Mouse (Mus musculus) midbrain, embryonic 13.5 days (tissue): ENCODE measurements around the gene Jpt1. TPM values are rescaled to one million over a fixed set of nuclear protein-coding genes. Genes with fewer than 3 reads are reported as not detected.
A peak's percentile ranks its signal among the peaks of the same experiment; 100 is the strongest.
"Not testable (repeated sequence)": the region's sequence is repeated elsewhere in the genome, so short reads cannot be mapped to it uniquely, and the experiment has no call there.

ENCODE experiments used
- ATAC-seq: fragments of 200-750 bp; cut with Nextera tagmentation; 2 replicates; pipeline ENCODE4 v1.8.0; 2017; ENCODE audit warnings: mild to moderate bottlenecking, moderate TSS enrichment, moderate library complexity
- H3K27ac ChIP-seq: fragments of 300-500 bp; sonication (generic); 2 replicates; pipeline ENCODE4 v1.5.1; 2015; ENCODE audit warnings: inconsistent platforms, mild to moderate bottlenecking, moderate library complexity
- H3K27me3 ChIP-seq: fragments of 300-500 bp; sonication (generic); 2 replicates; pipeline ENCODE4 v1.6.1; 2015; ENCODE audit warnings: mild to moderate bottlenecking, inconsistent platforms
- H3K36me3 ChIP-seq: fragments of 300-500 bp; sonication (generic); 2 replicates; pipeline ENCODE4 v1.6.1; 2015; ENCODE audit warnings: mild to moderate bottlenecking, inconsistent platforms
- H3K4me1 ChIP-seq: fragments of 300-500 bp; sonication (generic); replicated peaks from 2 replicates; pipeline ENCODE4 v1.6.1; 2015; ENCODE audit warnings: inconsistent platforms
- H3K4me2 ChIP-seq: fragments of 300-500 bp; sonication (generic); replicated peaks from 2 replicates; pipeline ENCODE4 v1.6.1; 2015; ENCODE audit warnings: moderate library complexity, mild to moderate bottlenecking, inconsistent platforms
- H3K4me3 ChIP-seq: fragments of 300-500 bp; sonication (generic); replicated peaks from 2 replicates; pipeline ENCODE4 v1.5.1; 2015; ENCODE audit warnings: mild to moderate bottlenecking, inconsistent platforms
- H3K9ac ChIP-seq: fragments of 300-500 bp; sonication (generic); replicated peaks from 2 replicates; pipeline ENCODE4 v1.6.1; 2015; ENCODE audit warnings: mild to moderate bottlenecking, inconsistent platforms
- H3K9me3 ChIP-seq: fragments of 300-500 bp; sonication (generic); 2 replicates; pipeline ENCODE4 v1.6.1; 2016; ENCODE audit warnings: mild to moderate bottlenecking, inconsistent platforms
- WGBS: fragments of 180-500 bp; shearing (Covaris S2); methylation state at CpG from one replicate; pipeline ENCODE4 v1.1.7; 2015; 5-methylcytosine and 5-hydroxymethylcytosine counted together
- polyA plus RNA-seq: library from polyadenylated mRNA; unstranded; fragments of >200 nt; fragmentation: Nextera tagmentation; extraction: Ambion mirVana; gene quantifications from 2 replicates; pipeline ENCODE4 v1.2.1, GENCODE M21; 2015

Jpt1 gene
- polyA plus RNA-seq: 1,462 and 1,532 TPM in 2 replicates

- Histone ChIP-seq H3K4me3 (peak within 1 kb of the TSS; percentile 100), H3K9me3 (no peaks in the 10 kb centered on the region), H3K4me2 (peak within 1 kb of the TSS; percentile 76), H3K4me1 (peaks cover 35% of the 10 kb centered on the region), H3K9ac (peak within 1 kb of the TSS; percentile 100), H3K36me3 (no peaks in the 10 kb centered on the region), H3K27me3 (no peaks in the 10 kb centered on the region), H3K27ac (peak within 1 kb of the TSS; percentile 92)
- ATAC-seq: peak; percentile 96
- WGBS: 0% methylated on average over 24 of the region's 24 CpGs
Measured at GRCm38 (mm10) chr11:115514238-115514663, at the start of gene Jpt1. Jpt1 (minus strand) TSS chr11:115514387.

DNA sequence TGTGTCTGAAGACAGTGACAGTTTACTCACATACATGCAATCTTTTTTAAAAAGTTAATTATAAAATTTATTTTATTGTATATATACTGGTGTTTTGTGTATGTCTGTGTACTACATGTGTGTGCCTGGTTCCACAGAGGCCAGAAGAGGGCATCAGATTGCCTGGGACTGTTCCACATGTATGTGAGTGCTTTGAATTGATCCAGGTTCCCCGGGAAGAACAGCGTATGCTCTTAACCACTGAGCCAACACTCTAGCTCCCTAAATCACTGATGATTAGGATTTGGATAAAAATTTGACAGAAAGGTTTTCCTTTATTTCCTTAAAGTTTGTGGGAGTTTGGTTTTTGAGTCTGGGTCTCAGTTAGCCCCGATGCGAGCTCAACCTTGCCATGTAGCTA lies 49.2 kb upstream of the Jpt1 start:
- H3K4me3 ChIP-seq: peak overlapping the region; percentile 64
- WGBS: 41% methylated on average over 4 of the region's 4 CpGs
- H3K9ac ChIP-seq: peak overlapping the region; percentile 73; the same call in 1 of the 2 replicates
- H3K27ac ChIP-seq: peak overlapping the region; percentile 79
- H3K4me1 ChIP-seq: peaks cover 19% of the 10 kb centered on the region
- peaks cover 20% of the 10 kb centered on the region for H3K36me3 ChIP-seq
- no peaks in the 10 kb centered on the region for H3K27me3 ChIP-seq
- H3K9me3 ChIP-seq: no peaks in the 10 kb centered on the region
- ATAC-seq: no peak
- H3K4me2 ChIP-seq: peak overlapping the region; percentile 79

GRCm38 (mm10) chr11:115555717-115556116 lies 41.5 kb upstream of the Jpt1 start:
- no peak overlapping the region for H3K9ac ChIP-seq
- no peak for ATAC-seq
- H3K4me2 ChIP-seq: no peak overlapping the region
- 81% methylated on average over 17 of the region's 17 CpGs for WGBS
- H3K27ac ChIP-seq: no peak overlapping the region
- no peaks in the 10 kb centered on the region for H3K9me3 ChIP-seq
- no peaks in the 10 kb centered on the region for H3K4me1 ChIP-seq
- H3K4me3 ChIP-seq: no peak overlapping the region
- no peaks in the 10 kb centered on the region for H3K36me3 ChIP-seq
- no peaks in the 10 kb centered on the region for H3K27me3 ChIP-seq

- Histone ChIP-seq H3K4me3 (no peak overlapping the region), H3K36me3 (no peaks in the 10 kb centered on the region), H3K27ac (no peak overlapping the region), H3K27me3 (no peaks in the 10 kb centered on the region), H3K4me1 (no peaks in the 10 kb centered on the region), H3K4me2 (no peak overlapping the region), H3K9ac (no peak overlapping the region), H3K9me3 (no peaks in the 10 kb centered on the region)
- no peak for ATAC-seq
- WGBS: 53% methylated on average over 4 of the region's 4 CpGs
Measured at GRCm38 (mm10) chr11:115552783-115553182, 38.6 kb upstream of the Jpt1 start.

DNA sequence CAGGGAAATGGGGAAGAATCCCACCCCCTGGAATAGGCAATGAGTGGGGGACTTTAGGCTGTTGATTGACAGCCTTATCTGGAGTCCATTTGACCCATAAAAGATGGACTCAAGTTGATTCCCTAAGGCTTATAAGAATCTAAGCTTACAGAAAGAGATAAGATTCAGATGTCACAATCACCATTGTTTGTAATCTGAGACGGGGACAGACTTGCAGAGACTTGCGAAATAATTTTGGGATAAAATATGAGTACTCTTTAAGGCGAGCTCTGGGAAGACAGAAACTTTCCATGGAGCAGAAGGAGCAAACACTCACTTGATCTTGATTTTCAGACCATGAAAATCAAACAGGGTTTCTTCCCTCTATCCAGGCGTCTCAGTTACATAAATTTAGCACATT lies 29.4 kb upstream of the Jpt1 start:
- H3K27me3 ChIP-seq: peaks cover 3% of the 10 kb centered on the region; the same call in 1 of the 2 replicates
- 84% methylated on average over 4 of the region's 4 CpGs for WGBS
- H3K4me1 ChIP-seq: no peaks in the 10 kb centered on the region
- H3K9me3 ChIP-seq: no peaks in the 10 kb centered on the region
- no peak overlapping the region for H3K4me2 ChIP-seq
- no peak for ATAC-seq
- H3K9ac ChIP-seq: no peak overlapping the region
- H3K27ac ChIP-seq: no peak overlapping the region
- no peaks in the 10 kb centered on the region for H3K36me3 ChIP-seq
- no peak overlapping the region for H3K4me3 ChIP-seq

GRCm38 (mm10) chr11:115538045-115538444 lies 23.9 kb upstream of the Jpt1 start:
- no peak overlapping the region for H3K9ac ChIP-seq
- H3K36me3 ChIP-seq: peaks cover 12% of the 10 kb centered on the region
- no peak overlapping the region for H3K4me3 ChIP-seq
- no peak overlapping the region for H3K27ac ChIP-seq
- 0 out of 2 replicates have a peak, but pooled peaks cover 3% of the 10 kb centered on the region for H3K27me3 ChIP-seq
- H3K4me2 ChIP-seq: no peak overlapping the region
- no peaks in the 10 kb centered on the region for H3K9me3 ChIP-seq
- WGBS: 55% methylated on average over 2 of the region's 2 CpGs
- no peak for ATAC-seq
- peaks cover 20% of the 10 kb centered on the region for H3K4me1 ChIP-seq

- peak overlapping the region; percentile 97 for H3K4me3 ChIP-seq
- H3K9ac ChIP-seq: peak overlapping the region; percentile 52; the same call in 1 of the 2 replicates
- peaks cover 22% of the 10 kb centered on the region for H3K36me3 ChIP-seq
- H3K9me3 ChIP-seq: no peaks in the 10 kb centered on the region
- H3K4me1 ChIP-seq: peaks cover 29% of the 10 kb centered on the region
- 87% methylated on average over 10 of the region's 10 CpGs for WGBS
- 0 out of 2 replicates have a peak, but pooled peaks cover 3% of the 10 kb centered on the region for H3K27me3 ChIP-seq
- peak overlapping the region; percentile 72 for H3K4me2 ChIP-seq
- ATAC-seq: peak; percentile 22; the same call in 1 of the 2 replicates
- H3K27ac ChIP-seq: peak overlapping the region; percentile 99
Measured at GRCm38 (mm10) chr11:115536856-115537568, 22.8 kb upstream of the Jpt1 start.

DNA sequence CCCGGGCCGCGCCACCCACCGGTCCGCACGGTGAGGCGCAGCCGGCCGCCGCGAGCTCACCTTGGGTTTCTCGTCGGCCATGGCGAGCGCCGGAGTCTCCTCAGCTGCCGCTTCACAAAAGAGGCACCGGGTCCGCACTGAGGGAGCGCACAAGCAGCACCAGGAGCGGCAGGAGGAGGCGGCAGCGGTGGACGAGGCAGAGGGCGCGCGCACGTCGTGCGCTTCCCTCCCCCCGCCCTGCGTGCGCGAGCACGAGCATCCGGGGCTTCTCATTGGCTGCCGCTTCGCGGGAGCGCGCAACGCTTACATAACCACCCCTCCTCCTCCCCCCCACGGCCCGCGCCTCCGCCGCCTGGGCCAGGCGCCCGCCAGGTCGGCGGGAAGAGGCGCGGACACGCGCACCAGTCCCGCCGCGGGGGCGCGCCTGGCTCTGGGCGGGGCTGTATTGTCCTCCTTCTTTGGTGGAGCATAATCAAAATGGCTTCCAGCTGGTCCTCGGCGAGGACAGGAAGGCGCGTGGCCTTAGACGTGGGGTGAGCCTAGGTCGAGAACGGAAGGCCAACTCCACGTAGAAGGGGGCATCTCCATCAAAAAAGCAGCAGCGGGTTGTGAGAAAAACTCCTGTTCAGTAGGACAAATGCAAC lies 22.0 kb upstream of the Jpt1 start, which contains the start of gene Sumo2:
Gene Sumo2, minus strand, starts transcription at position 239 of the 644 bp plus-strand sequence.
- H3K27me3 ChIP-seq: no peaks in the 10 kb centered on the region
- peak within 1 kb of the TSS; percentile 72 for H3K4me2 ChIP-seq
- peak within 1 kb of the TSS; percentile 99 for H3K27ac ChIP-seq
- H3K4me1 ChIP-seq: peaks cover 34% of the 10 kb centered on the region
- peaks cover 30% of the 10 kb centered on the region for H3K36me3 ChIP-seq
- H3K9me3 ChIP-seq: no peaks in the 10 kb centered on the region
- ATAC-seq: peak; percentile 91
- peak within 1 kb of the TSS; percentile 96 for H3K9ac ChIP-seq
- 3% methylated on average over 26 of the region's 70 CpGs for WGBS
- H3K4me3 ChIP-seq: peak within 1 kb of the TSS; percentile 97

DNA sequence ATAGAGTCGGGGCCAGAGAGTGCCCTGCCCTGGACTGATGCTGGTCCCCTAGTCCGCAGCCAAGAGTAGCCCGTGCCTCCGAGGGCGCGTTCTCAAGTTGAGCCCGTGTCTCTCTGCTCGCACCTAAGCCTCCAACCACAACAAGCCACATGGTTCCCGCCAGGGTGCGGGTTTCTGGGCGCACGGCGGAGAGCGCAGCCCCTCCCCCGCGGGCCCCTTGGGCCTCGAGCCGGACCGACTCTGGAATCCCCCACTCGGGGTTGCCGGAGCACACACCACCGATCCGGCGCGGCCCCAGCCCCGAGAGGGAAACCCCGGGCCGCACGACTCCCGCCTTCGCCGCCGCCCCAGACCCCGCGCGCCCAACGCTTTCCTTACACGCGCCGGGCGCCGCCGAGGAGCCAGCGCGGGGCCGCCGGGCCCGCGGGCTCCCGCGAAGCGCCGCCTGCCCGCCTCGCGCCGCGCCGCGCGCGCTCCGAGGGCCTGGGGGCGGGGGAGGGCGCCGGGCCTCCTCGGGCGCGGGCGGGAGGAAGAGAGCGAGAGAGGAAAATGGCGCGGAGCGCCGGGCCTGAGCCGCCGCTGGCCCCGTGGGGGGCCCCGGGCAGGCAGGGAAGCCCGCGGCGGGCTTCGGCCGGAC lies 21.3 kb upstream of the Jpt1 start:
- ATAC-seq: peak; percentile 78
- Histone ChIP-seq H3K9ac (peak overlapping the region; percentile 96), H3K27me3 (no peaks in the 10 kb centered on the region), H3K4me3 (peak overlapping the region; percentile 97), H3K4me2 (peak overlapping the region; percentile 72), H3K9me3 (no peaks in the 10 kb centered on the region), H3K4me1 (peaks cover 34% of the 10 kb centered on the region), H3K36me3 (peaks cover 32% of the 10 kb centered on the region), H3K27ac (peak overlapping the region; percentile 99)
- WGBS: under 1% methylated on average over 55 of the region's 84 CpGs

GRCm38 (mm10) chr11:115534759-115535371 lies 20.7 kb upstream of the Jpt1 start:
- Histone ChIP-seq H3K4me1 (peaks cover 34% of the 10 kb centered on the region), H3K27me3 (no peaks in the 10 kb centered on the region), H3K27ac (peak overlapping the region; percentile 99), H3K9me3 (no peaks in the 10 kb centered on the region), H3K9ac (peak overlapping the region; percentile 96), H3K4me2 (peak overlapping the region; percentile 72), H3K4me3 (peak overlapping the region; percentile 97), H3K36me3 (peaks cover 39% of the 10 kb centered on the region)
- ATAC-seq: no peak
- 9% methylated on average over 11 of the region's 11 CpGs for WGBS

DNA sequence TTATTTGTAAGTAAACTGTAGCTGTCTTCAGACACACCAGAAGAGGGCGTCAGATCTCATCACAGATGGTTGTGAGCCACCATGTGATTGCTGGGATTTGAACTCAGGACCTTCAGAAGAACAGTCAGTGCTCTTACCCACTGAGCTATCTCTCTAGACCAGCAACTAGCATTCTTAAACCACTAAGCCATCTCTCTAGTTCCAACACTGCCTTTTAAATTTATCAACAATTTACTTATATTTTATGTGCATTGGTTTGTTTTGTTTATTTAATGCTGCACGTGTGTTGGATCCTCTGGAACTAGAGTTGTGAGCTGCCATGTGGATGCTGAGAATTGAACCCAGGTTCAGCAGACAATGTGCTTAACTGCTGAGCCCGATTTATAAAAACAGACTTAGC lies 12.3 kb upstream of the Jpt1 start:
- not testable (repeated sequence) for H3K9ac ChIP-seq, H3K27ac ChIP-seq, ATAC-seq, H3K4me2 ChIP-seq, H3K9me3 ChIP-seq, H3K4me3 ChIP-seq, H3K27me3 ChIP-seq, H3K4me1 ChIP-seq
- peaks cover 82% of the 10 kb centered on the region for H3K36me3 ChIP-seq
- WGBS: 83% methylated on average over 3 of the region's 3 CpGs
